Mouse (Mus musculus): ENCODE data around the gene Ret. TPM values are rescaled to one million over a fixed set of nuclear protein-coding genes. Genes with fewer than 3 reads are reported as not detected.

The Ret gene
- polyA plus RNA-seq, 1 experiment from 2014 or later: 4.2 TPM

DNA sequence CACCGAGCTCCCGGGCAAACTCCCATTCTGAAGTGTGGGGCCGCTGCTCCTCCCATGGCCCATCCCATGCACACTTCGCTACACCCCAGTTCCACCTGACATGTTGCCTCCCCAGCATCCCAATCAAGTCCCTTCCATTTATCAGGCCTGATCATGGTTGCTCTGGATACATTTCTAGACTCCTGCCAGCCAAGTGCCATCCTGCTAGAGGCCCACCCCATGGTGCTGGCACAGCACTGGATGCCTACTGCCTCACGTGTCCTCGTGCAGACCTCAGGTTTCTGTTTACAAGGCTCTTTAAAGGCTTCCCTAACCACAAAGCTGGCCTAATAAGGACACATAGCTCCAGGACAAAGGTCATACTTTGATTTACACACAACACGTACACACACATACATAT is 26.1 kb downstream of the Ret start:
- no peak for ATAC-seq
- WGBS: 95% methylated on average over 7 of the region's 7 CpGs
- Histone ChIP-seq H3K9me3 (no peaks in the 10 kb centered on the region), H3K4me1 (replicated peaks) (no peaks in the 10 kb centered on the region), H3K4me2 (replicated peaks) (no peak overlapping the region), H3K27ac (no peak overlapping the region), H3K36me3 (no peaks in the 10 kb centered on the region), H3K9ac (replicated peaks) (no peak overlapping the region), H3K27me3 (no peaks in the 10 kb centered on the region), H3K4me3 (replicated peaks) (no peak overlapping the region)

GRCm38 (mm10) chr6:118168106-118168505 is 29.4 kb downstream of the Ret start:
- Histone ChIP-seq H3K9ac (replicated peaks) (no peak overlapping the region), H3K4me3 (replicated peaks) (no peak overlapping the region), H3K27me3 (no peaks in the 10 kb centered on the region), H3K27ac (no peak overlapping the region), H3K36me3 (no peaks in the 10 kb centered on the region), H3K4me2 (replicated peaks) (no peak overlapping the region), H3K9me3 (no peaks in the 10 kb centered on the region), H3K4me1 (replicated peaks) (no peaks in the 10 kb centered on the region)
- 85% methylated on average over 14 of the region's 14 CpGs for WGBS
- no peak for ATAC-seq

DNA sequence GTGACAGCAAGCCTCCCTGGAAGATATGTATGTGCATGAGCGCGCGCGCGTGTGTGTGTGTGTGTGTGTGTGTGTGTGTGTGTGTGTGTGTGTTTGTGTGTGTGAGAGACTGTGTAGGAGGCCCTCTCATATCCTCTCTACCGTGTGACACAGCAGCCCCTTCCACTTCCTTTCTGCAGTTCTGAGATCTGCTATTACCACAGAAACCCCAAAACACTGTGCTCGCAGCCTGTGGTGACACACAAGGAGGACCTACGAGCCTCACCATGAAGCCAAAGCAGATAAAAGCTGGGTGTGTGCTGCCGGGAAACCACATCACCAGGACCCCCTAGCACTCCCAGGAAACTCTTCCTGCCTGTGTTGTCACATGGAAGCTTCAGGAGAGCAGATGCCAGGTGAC is 30.5 kb downstream of the Ret start:
- H3K27ac ChIP-seq: no peak overlapping the region
- WGBS: 84% methylated on average over 9 of the region's 9 CpGs
- H3K4me1 ChIP-seq (replicated peaks): no peaks in the 10 kb centered on the region
- no peaks in the 10 kb centered on the region for H3K27me3 ChIP-seq
- no peak overlapping the region for H3K4me3 ChIP-seq (replicated peaks)
- no peaks in the 10 kb centered on the region for H3K9me3 ChIP-seq
- H3K4me2 ChIP-seq (replicated peaks): no peak overlapping the region
- H3K9ac ChIP-seq (replicated peaks): no peak overlapping the region
- no peaks in the 10 kb centered on the region for H3K36me3 ChIP-seq
- no peak for ATAC-seq

GRCm38 (mm10) chr6:118165516-118165915 is 32.0 kb downstream of the Ret start:
- WGBS: 82% methylated on average over 1 of the region's 1 CpGs
- no peaks in the 10 kb centered on the region for H3K36me3 ChIP-seq

GRCm38 (mm10) chr6:118164691-118165090 is 32.8 kb downstream of the Ret start:
- no peak overlapping the region for H3K4me2 ChIP-seq (replicated peaks)
- H3K9me3 ChIP-seq: no peaks in the 10 kb centered on the region
- no peaks in the 10 kb centered on the region for H3K4me1 ChIP-seq (replicated peaks)
- WGBS: 76% methylated on average over 8 of the region's 8 CpGs
- H3K27me3 ChIP-seq: no peaks in the 10 kb centered on the region
- no peak overlapping the region for H3K4me3 ChIP-seq (replicated peaks)
- H3K36me3 ChIP-seq: no peaks in the 10 kb centered on the region
- H3K27ac ChIP-seq: no peak overlapping the region
- no peak overlapping the region for H3K9ac ChIP-seq (replicated peaks)
- no peak for ATAC-seq

More at GRCm38 (mm10) chr6:118165516-118165915, 32.0 kb downstream of the Ret start:
- Histone ChIP-seq H3K27me3 (no peaks in the 10 kb centered on the region), H3K9ac (replicated peaks) (no peak overlapping the region), H3K4me3 (replicated peaks) (no peak overlapping the region), H3K4me2 (replicated peaks) (no peak overlapping the region), H3K27ac (no peak overlapping the region), H3K9me3 (no peaks in the 10 kb centered on the region), H3K4me1 (replicated peaks) (no peaks in the 10 kb centered on the region)
- no peak for ATAC-seq

GRCm38 (mm10) chr6:118163086-118163485 is 34.4 kb downstream of the Ret start:
- WGBS: 92% methylated on average over 2 of the region's 2 CpGs
- Histone ChIP-seq H3K4me1 (replicated peaks) (no peaks in the 10 kb centered on the region), H3K36me3 (no peaks in the 10 kb centered on the region)

DNA sequence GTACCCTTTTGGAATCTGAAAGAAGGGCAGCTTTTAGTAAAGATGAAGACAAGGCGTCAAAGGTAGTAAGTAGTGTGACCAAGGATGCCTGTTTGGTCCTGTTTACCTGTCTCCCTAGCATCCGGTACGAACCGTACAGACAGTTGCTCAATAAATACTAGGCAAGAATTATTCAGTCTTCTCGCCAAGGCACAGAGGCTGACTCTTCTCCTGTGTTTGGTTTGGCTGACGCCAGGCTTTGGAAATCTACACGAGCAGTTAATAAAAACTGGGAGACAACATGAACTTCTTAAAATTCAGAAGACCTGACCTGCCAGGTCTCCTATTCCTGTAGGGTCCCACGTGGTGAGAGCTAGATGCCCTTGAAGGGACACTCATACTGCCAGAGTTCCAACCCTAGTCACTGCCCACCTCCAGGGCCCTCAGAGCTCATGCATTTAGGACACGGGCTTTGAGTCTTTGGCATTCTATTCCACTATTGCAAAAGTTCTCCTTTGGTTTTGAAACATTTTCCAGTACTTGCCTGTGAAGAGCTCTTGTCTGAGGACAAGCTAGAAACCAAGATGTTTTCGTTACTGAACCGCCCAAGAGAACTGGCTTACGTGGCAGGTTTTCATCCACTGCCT is 34.9 kb downstream of the Ret start:
- no peak for ATAC-seq
- no peaks in the 10 kb centered on the region for H3K9me3 ChIP-seq
- 90% methylated on average over 12 of the region's 12 CpGs for WGBS
- H3K4me3 ChIP-seq (replicated peaks): no peak overlapping the region
- no peak overlapping the region for H3K9ac ChIP-seq (replicated peaks)
- no peaks in the 10 kb centered on the region for H3K27me3 ChIP-seq
- no peaks in the 10 kb centered on the region for H3K36me3 ChIP-seq
- no peaks in the 10 kb centered on the region for H3K4me1 ChIP-seq (replicated peaks)
- no peak overlapping the region for H3K27ac ChIP-seq
- H3K4me2 ChIP-seq (replicated peaks): no peak overlapping the region

More at GRCm38 (mm10) chr6:118163086-118163485, 34.4 kb downstream of the Ret start:
- no peak for ATAC-seq
- Histone ChIP-seq H3K9ac (replicated peaks) (no peak overlapping the region), H3K4me2 (replicated peaks) (no peak overlapping the region), H3K4me3 (replicated peaks) (no peak overlapping the region), H3K9me3 (no peaks in the 10 kb centered on the region), H3K27me3 (no peaks in the 10 kb centered on the region), H3K27ac (no peak overlapping the region)

- H3K27me3 ChIP-seq: no peaks in the 10 kb centered on the region
- no peaks in the 10 kb centered on the region for H3K36me3 ChIP-seq
- no peak overlapping the region for H3K4me2 ChIP-seq (replicated peaks)
- H3K27ac ChIP-seq: no peak overlapping the region
- H3K4me3 ChIP-seq (replicated peaks): no peak overlapping the region
- no peaks in the 10 kb centered on the region for H3K9me3 ChIP-seq
- no peak overlapping the region for H3K9ac ChIP-seq (replicated peaks)
- no peaks in the 10 kb centered on the region for H3K4me1 ChIP-seq (replicated peaks)
- ATAC-seq: no peak
- 77% methylated on average over 5 of the region's 5 CpGs for WGBS
These were observed 44.4 kb downstream of the Ret start for GRCm38 (mm10) chr6:118153091-118153490.

DNA sequence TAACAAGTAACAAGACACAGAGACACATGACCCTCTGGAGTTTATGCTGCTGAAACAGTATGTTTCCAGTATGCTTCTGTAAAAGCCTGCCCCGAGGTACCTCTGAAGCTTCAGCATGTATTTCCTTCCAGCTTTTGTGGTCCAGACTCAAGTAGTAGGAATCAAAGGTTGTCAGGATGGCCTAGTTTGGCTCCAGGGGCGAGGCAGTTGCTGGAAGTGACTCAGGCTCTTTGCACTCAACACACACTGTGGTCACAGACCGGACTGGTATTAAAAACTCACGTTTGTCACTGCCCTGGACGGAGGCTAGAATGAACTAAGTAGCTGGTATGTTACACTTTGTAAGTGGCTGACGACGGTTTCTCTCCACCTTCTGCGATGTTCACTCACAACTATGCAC is 46.5 kb downstream of the Ret start:
- H3K27me3 ChIP-seq: no peaks in the 10 kb centered on the region
- WGBS: 85% methylated on average over 8 of the region's 8 CpGs
- no peak overlapping the region for H3K27ac ChIP-seq
- H3K4me3 ChIP-seq (replicated peaks): no peak overlapping the region
- no peak overlapping the region for H3K9ac ChIP-seq (replicated peaks)
- H3K36me3 ChIP-seq: no peaks in the 10 kb centered on the region
- no peak for ATAC-seq
- H3K4me1 ChIP-seq (replicated peaks): no peaks in the 10 kb centered on the region
- H3K4me2 ChIP-seq (replicated peaks): no peak overlapping the region
- H3K9me3 ChIP-seq: no peaks in the 10 kb centered on the region

- Histone ChIP-seq H3K9ac (replicated peaks) (no peak overlapping the region), H3K36me3 (no peaks in the 10 kb centered on the region), H3K27me3 (no peaks in the 10 kb centered on the region), H3K4me1 (replicated peaks) (no peaks in the 10 kb centered on the region), H3K4me2 (replicated peaks) (no peak overlapping the region), H3K9me3 (no peaks in the 10 kb centered on the region), H3K4me3 (replicated peaks) (no peak overlapping the region), H3K27ac (no peak overlapping the region)
- WGBS: 87% methylated on average over 2 of the region's 2 CpGs
- no peak for ATAC-seq
These were observed 47.0 kb downstream of the Ret start for GRCm38 (mm10) chr6:118150538-118150937.

DNA sequence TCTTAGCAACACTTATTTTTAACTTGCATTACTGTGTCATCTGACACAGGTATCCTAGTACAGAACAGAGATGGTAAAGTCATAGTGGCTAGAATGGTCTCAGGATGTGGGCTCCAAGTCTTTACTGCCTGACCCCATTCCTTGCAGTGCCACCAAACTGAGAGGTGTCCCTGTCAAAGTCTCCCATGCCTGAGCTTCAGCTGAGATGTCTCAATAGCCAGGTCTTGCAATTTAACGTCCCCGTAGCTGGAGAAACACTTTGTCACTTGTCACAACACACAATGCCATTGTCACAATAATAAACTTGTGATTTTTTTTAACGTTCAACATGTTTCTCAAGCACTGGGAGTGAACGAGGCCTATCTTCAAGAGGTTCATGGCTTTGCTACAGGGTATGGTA is 47.4 kb downstream of the Ret start:
- H3K9ac ChIP-seq (replicated peaks): no peak overlapping the region
- no peaks in the 10 kb centered on the region for H3K4me1 ChIP-seq (replicated peaks)
- H3K27me3 ChIP-seq: no peaks in the 10 kb centered on the region
- H3K4me3 ChIP-seq (replicated peaks): no peak overlapping the region
- 85% methylated on average over 4 of the region's 4 CpGs for WGBS
- no peak overlapping the region for H3K4me2 ChIP-seq (replicated peaks)
- H3K9me3 ChIP-seq: no peaks in the 10 kb centered on the region
- H3K36me3 ChIP-seq: no peaks in the 10 kb centered on the region
- ATAC-seq: no peak
- H3K27ac ChIP-seq: no peak overlapping the region

DNA sequence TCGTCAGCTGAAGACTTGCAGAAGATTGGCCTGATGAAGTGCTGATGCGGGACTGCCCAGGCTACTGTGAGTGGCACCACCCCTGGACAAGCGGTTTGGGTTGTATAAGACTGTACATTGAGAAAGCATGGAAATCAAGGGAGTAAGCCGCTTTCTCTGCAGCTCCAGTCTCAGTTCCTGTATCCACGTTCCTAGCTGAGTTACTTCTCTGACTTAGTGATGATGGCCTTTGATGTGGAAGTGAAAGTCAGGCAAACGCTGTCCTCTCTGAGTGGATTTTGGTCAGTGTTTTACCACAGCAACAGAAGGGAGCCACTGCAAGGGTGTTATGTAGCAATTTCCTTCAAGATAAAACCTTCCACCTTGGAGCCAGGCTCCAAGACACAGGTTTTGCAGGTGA is 56.6 kb downstream of the Ret start:
- H3K27me3 ChIP-seq: no peaks in the 10 kb centered on the region
- H3K36me3 ChIP-seq: no peaks in the 10 kb centered on the region
- no peak overlapping the region for H3K4me3 ChIP-seq (replicated peaks)
- ATAC-seq: no peak
- H3K9ac ChIP-seq (replicated peaks): no peak overlapping the region
- H3K4me1 ChIP-seq (replicated peaks): peaks cover 6% of the 10 kb centered on the region
- no peak overlapping the region for H3K4me2 ChIP-seq (replicated peaks)
- H3K9me3 ChIP-seq: no peaks in the 10 kb centered on the region
- H3K27ac ChIP-seq: no peak overlapping the region
- WGBS: 91% methylated on average over 6 of the region's 6 CpGs

Measured in midbrain, embryonic 13.5 days (tissue).